Mouse (Mus musculus) embryonic facial prominence, embryonic 14.5 days (tissue): ENCODE data around the gene Plrg1. TPM values are rescaled to one million over a fixed set of nuclear protein-coding genes. Genes with fewer than 3 reads are reported as not detected.

Experiments
- ATAC-seq: fragments of 200-750 bp; cut with Nextera tagmentation; 2 replicates; pipeline ENCODE4 v1.8.0; 2017; ENCODE audit warnings: low read depth, moderate number of reproducible peaks, moderate TSS enrichment
- DNase-seq: peaks from one replicate; pipeline ENCODE4 v3.0.0-alpha.2; 2015; ENCODE audit warnings: low spot score
- H3K27ac ChIP-seq: fragments of 300-500 bp; sonication (generic); replicated peaks from 2 replicates; pipeline ENCODE4 v1.5.1; 2014; ENCODE audit warnings: low read depth, mild to moderate bottlenecking, low read length, moderate library complexity
- H3K27me3 ChIP-seq: fragments of 300-500 bp; sonication (generic); replicated peaks from 2 replicates; pipeline ENCODE4 v1.6.1; 2014; ENCODE audit warnings: low read length; ENCODE audit not compliant: control insufficient read depth, insufficient read depth
- H3K36me3 ChIP-seq: fragments of 300-500 bp; sonication (generic); 2 replicates; pipeline ENCODE4 v1.6.1; 2014; ENCODE audit warnings: low read length, mixed read lengths; ENCODE audit not compliant: control insufficient read depth, insufficient read depth
- H3K4me1 ChIP-seq: fragments of 300-500 bp; sonication (generic); 2 replicates; pipeline ENCODE4 v1.6.1; 2014; ENCODE audit warnings: antibody characterized with exemption, low read length; ENCODE audit not compliant: control insufficient read depth, insufficient read depth
- H3K4me2 ChIP-seq: fragments of 300-500 bp; sonication (generic); 2 replicates; pipeline ENCODE4 v1.6.1; 2014; ENCODE audit warnings: low read depth, mild to moderate bottlenecking, low read length, moderate library complexity, mixed read lengths
- H3K4me3 ChIP-seq: fragments of 300-500 bp; sonication (generic); 2 replicates; pipeline ENCODE4 v1.5.1; 2014; ENCODE audit warnings: low read depth, mild to moderate bottlenecking, low read length
- H3K9ac ChIP-seq: fragments of 300-500 bp; sonication (generic); 2 replicates; pipeline ENCODE4 v1.6.1; 2014; ENCODE audit warnings: low read depth, mild to moderate bottlenecking, low read length, moderate library complexity, mixed read lengths
- H3K9me3 ChIP-seq: fragments of 300-500 bp; sonication (generic); 2 replicates; pipeline ENCODE4 v1.6.1; 2016; ENCODE audit warnings: low read length; ENCODE audit not compliant: control insufficient read depth
- WGBS: fragments of 180-500 bp; shearing (Covaris S2); extraction: QIAGEN DNeasy Blood & Tissue Kit; methylation state at CpG from one replicate; pipeline ENCODE4 v1.1.7; 2014; 5-methylcytosine and 5-hydroxymethylcytosine counted together
- polyA plus RNA-seq: library from polyadenylated mRNA; unstranded; fragments of >200 nt; fragmentation: Nextera tagmentation; extraction: Ambion mirVana; gene quantifications from 2 replicates; pipeline ENCODE4 v1.2.1, GENCODE M21; 2014

Plrg1 gene
- polyA plus RNA-seq, 1 experiment from 2014 or later = 86.1 TPM

DNA sequence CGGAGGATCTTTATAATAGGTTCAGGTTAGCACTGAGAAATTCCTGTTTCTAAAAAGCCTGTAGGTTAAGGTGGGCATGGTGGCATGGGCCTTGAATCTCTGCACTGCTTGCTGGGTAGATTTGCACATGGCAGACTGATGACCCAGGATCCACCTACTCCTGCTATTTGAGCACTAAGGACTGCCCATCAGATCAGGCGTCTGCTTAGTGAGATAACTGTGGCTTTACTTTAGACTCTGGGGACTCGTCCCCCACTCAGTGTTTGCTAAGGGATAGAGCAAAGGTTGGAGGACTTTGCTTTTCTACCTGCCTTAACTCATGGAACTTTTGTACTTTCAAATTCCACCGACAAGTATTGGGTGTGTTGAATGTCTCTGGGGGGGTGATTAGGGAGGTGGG lies 15.7 kb upstream of the Plrg1 start:
- WGBS = 71% methylated on average over 4 of the region's 4 CpGs
- Histone ChIP-seq H3K9me3 (no peaks in the 10 kb centered on the region), H3K9ac (no peak overlapping the region), H3K27me3 (no peaks in the 10 kb centered on the region), H3K27ac (no peak overlapping the region), H3K4me3 (no peak overlapping the region), H3K4me1 (no peaks in the 10 kb centered on the region), H3K36me3 (no peaks in the 10 kb centered on the region), H3K4me2 (no peak overlapping the region)
- ATAC-seq (no peak), DNase-seq (no peak)

- H3K9ac ChIP-seq = no peak overlapping the region
- no peak overlapping the region for H3K4me3 ChIP-seq
- 89% methylated on average over 5 of the region's 5 CpGs for WGBS
- DNase-seq = no peak
- H3K4me1 ChIP-seq = no peaks in the 10 kb centered on the region
- H3K4me2 ChIP-seq = no peak overlapping the region
- H3K27ac ChIP-seq = no peak overlapping the region
- H3K36me3 ChIP-seq = no peaks in the 10 kb centered on the region
- H3K9me3 ChIP-seq = no peaks in the 10 kb centered on the region
- no peaks in the 10 kb centered on the region for H3K27me3 ChIP-seq
- ATAC-seq = no peak
Observed at GRCm38 (mm10) chr3:83042451-83042850, 12.9 kb upstream of the Plrg1 start.

DNA sequence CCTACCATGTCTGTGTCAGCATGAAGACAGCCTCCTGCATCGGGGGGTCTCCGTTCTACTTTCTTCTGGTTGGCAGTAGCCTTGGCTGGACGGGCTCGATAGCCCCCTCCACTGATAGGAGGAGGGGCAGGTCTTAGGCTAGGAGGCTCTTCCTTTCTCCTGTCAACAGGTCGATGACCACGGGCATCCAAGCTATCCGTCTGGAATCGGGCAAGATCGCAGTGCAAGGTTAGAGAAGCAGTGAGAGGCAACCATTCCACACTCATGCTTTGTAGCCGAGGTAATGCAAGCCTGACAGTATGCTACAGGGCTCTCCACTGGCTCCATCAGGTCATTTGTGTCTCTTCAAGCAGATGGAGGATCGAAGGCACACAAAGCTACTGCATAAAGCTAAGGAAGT lies 8.7 kb upstream of the Plrg1 start:
- no peak for DNase-seq
- Histone ChIP-seq H3K27ac (no peak overlapping the region), H3K4me1 (no peaks in the 10 kb centered on the region), H3K4me3 (no peak overlapping the region), H3K36me3 (no peaks in the 10 kb centered on the region), H3K9me3 (no peaks in the 10 kb centered on the region), H3K9ac (no peak overlapping the region), H3K27me3 (no peaks in the 10 kb centered on the region), H3K4me2 (no peak overlapping the region)
- no peak for ATAC-seq
- WGBS = 79% methylated on average over 11 of the region's 11 CpGs

- H3K27me3 ChIP-seq = no peaks in the 10 kb centered on the region
- ATAC-seq (no peak), DNase-seq (no peak)
- H3K27ac ChIP-seq = no peak within 1 kb of the TSS
- no peak within 1 kb of the TSS for H3K4me2 ChIP-seq
- 87% methylated on average over 8 of the region's 8 CpGs for WGBS
- no peak within 1 kb of the TSS for H3K4me3 ChIP-seq
- no peaks in the 10 kb centered on the region for H3K9me3 ChIP-seq
- H3K36me3 ChIP-seq = no peaks in the 10 kb centered on the region
- H3K9ac ChIP-seq = no peak within 1 kb of the TSS
- no peaks in the 10 kb centered on the region for H3K4me1 ChIP-seq
Observed at GRCm38 (mm10) chr3:83049680-83050079, 5.6 kb upstream of the Plrg1 start, which contains the start of gene Fgb. Fgb (minus strand) TSS chr3:83049863.

GRCm38 (mm10) chr3:83050661-83051060 lies 4.7 kb upstream of the Plrg1 start:
- no peak for ATAC-seq
- H3K27ac ChIP-seq = no peak overlapping the region
- H3K4me1 ChIP-seq = no peaks in the 10 kb centered on the region
- 77% methylated on average over 5 of the region's 5 CpGs for WGBS
- H3K9ac ChIP-seq = no peak overlapping the region
- H3K4me2 ChIP-seq = no peak overlapping the region
- DNase-seq = no peak
- H3K36me3 ChIP-seq = no peaks in the 10 kb centered on the region
- no peaks in the 10 kb centered on the region for H3K27me3 ChIP-seq
- H3K9me3 ChIP-seq = no peaks in the 10 kb centered on the region
- no peak overlapping the region for H3K4me3 ChIP-seq

- Histone ChIP-seq H3K9me3 (no peaks in the 10 kb centered on the region), H3K4me2 (no peak overlapping the region), H3K4me1 (peaks cover 5% of the 10 kb centered on the region), H3K27me3 (no peaks in the 10 kb centered on the region), H3K4me3 (no peak overlapping the region), H3K36me3 (peaks cover 4% of the 10 kb centered on the region; the same call in 1 of the 2 replicates), H3K9ac (no peak overlapping the region), H3K27ac (no peak overlapping the region)
- ATAC-seq = no peak
- 78% methylated on average over 5 of the region's 5 CpGs for WGBS
- no peak for DNase-seq
Observed at GRCm38 (mm10) chr3:83052102-83052501, 3.2 kb upstream of the Plrg1 start.

- ATAC-seq (no peak), DNase-seq (no peak)
- no peak overlapping the region for H3K4me2 ChIP-seq
- 0 out of 2 replicates have a peak overlapping the region, but pooled peaks have one; percentile 8 for H3K9ac ChIP-seq
- no peaks in the 10 kb centered on the region for H3K27me3 ChIP-seq
- no peak overlapping the region for H3K4me3 ChIP-seq
- peaks cover 14% of the 10 kb centered on the region for H3K36me3 ChIP-seq
- 93% methylated on average over 7 of the region's 7 CpGs for WGBS
- no peaks in the 10 kb centered on the region for H3K9me3 ChIP-seq
- H3K27ac ChIP-seq = no peak overlapping the region
- peaks cover 5% of the 10 kb centered on the region for H3K4me1 ChIP-seq
Observed at GRCm38 (mm10) chr3:83053126-83053525, 2.2 kb upstream of the Plrg1 start.

GRCm38 (mm10) chr3:83053758-83054157 lies 1.6 kb upstream of the Plrg1 start:
- DNase-seq = peak; percentile 59
- no peak overlapping the region for H3K9ac ChIP-seq

GRCm38 (mm10) chr3:83054759-83055158 lies 563 bp upstream of the Plrg1 start:
- ATAC-seq = no peak
- peak; percentile 5 for DNase-seq
- Histone ChIP-seq H3K9ac (no peak overlapping the region), H3K27ac (no peak overlapping the region), H3K4me1 (peaks cover 5% of the 10 kb centered on the region), H3K4me3 (peak overlapping the region; percentile 76), H3K4me2 (peak overlapping the region; percentile 50), H3K36me3 (peaks cover 30% of the 10 kb centered on the region), H3K27me3 (no peaks in the 10 kb centered on the region), H3K9me3 (no peaks in the 10 kb centered on the region)
- 36% methylated on average over 13 of the region's 13 CpGs for WGBS

More at GRCm38 (mm10) chr3:83053758-83054157, 1.6 kb upstream of the Plrg1 start:
- H3K4me3 ChIP-seq = no peak overlapping the region
- H3K36me3 ChIP-seq = peaks cover 20% of the 10 kb centered on the region
- H3K9me3 ChIP-seq = no peaks in the 10 kb centered on the region
- WGBS = 30% methylated on average over 10 of the region's 10 CpGs
- peaks cover 5% of the 10 kb centered on the region for H3K4me1 ChIP-seq
- no peaks in the 10 kb centered on the region for H3K27me3 ChIP-seq
- no peak overlapping the region for H3K27ac ChIP-seq
- no peak overlapping the region for H3K4me2 ChIP-seq
- ATAC-seq = no peak
